Mouse (Mus musculus): ENCODE results near the gene Inpp5a.

The Inpp5a gene

GRCm38 (mm10) chr7:139371389-139371788, 17.5 kb upstream of the Inpp5a start:
- no peak for DNase-seq (ENCODE audit: low spot score)

GRCm38 (mm10) chr7:139377381-139377780, 11.5 kb upstream of the Inpp5a start:
- DNase-seq (ENCODE audit: low spot score) = no peak

GRCm38 (mm10) chr7:139378355-139378754, 10.6 kb upstream of the Inpp5a start:
- DNase-seq (ENCODE audit: low spot score) = no peak

- no peak for DNase-seq (ENCODE audit: low spot score)
Measured at GRCm38 (mm10) chr7:139379745-139380144, 9.2 kb upstream of the Inpp5a start.

GRCm38 (mm10) chr7:139380225-139380624, 8.7 kb upstream of the Inpp5a start:
- no peak for DNase-seq (ENCODE audit: low spot score)

GRCm38 (mm10) chr7:139381877-139382276, 7.0 kb upstream of the Inpp5a start:
- DNase-seq (ENCODE audit: low spot score) = no peak

- DNase-seq (ENCODE audit: low spot score) = no peak
Measured at GRCm38 (mm10) chr7:139382796-139383195, 6.1 kb upstream of the Inpp5a start.

- no peak for DNase-seq (ENCODE audit: low spot score)
Measured at GRCm38 (mm10) chr7:139384500-139384899, 4.4 kb upstream of the Inpp5a start.

GRCm38 (mm10) chr7:139384916-139385530, 3.9 kb upstream of the Inpp5a start:
- DNase-seq (ENCODE audit: low spot score) = no peak

GRCm38 (mm10) chr7:139386933-139387690, 1.8 kb upstream of the Inpp5a start:
- no peak for DNase-seq (ENCODE audit: low spot score)

GRCm38 (mm10) chr7:139387921-139388669, 814 bp upstream of the Inpp5a start:
- no peak for DNase-seq (ENCODE audit: low spot score)

GRCm38 (mm10) chr7:139389213-139389761, 378 bp downstream of the Inpp5a start:
- DNase-seq (ENCODE audit: low spot score) = no peak

- no peak for DNase-seq (ENCODE audit: low spot score)
Measured at GRCm38 (mm10) chr7:139390380-139390779, 1.5 kb downstream of the Inpp5a start.

- no peak for DNase-seq (ENCODE audit: low spot score)
Measured at GRCm38 (mm10) chr7:139390926-139391325, 2.0 kb downstream of the Inpp5a start.

- no peak for DNase-seq (ENCODE audit: low spot score)
Measured at GRCm38 (mm10) chr7:139391691-139392090, 2.8 kb downstream of the Inpp5a start.

GRCm38 (mm10) chr7:139392106-139392505, 3.2 kb downstream of the Inpp5a start:
- DNase-seq (ENCODE audit: low spot score) = no peak

- no peak for DNase-seq (ENCODE audit: low spot score)
Measured at GRCm38 (mm10) chr7:139392691-139393235, 3.9 kb downstream of the Inpp5a start.

GRCm38 (mm10) chr7:139397521-139397920, 8.6 kb downstream of the Inpp5a start:
- DNase-seq (ENCODE audit: low spot score) = no peak

- DNase-seq (ENCODE audit: low spot score) = no peak
Measured at GRCm38 (mm10) chr7:139398111-139398510, 9.2 kb downstream of the Inpp5a start.

GRCm38 (mm10) chr7:139398530-139399021, 9.7 kb downstream of the Inpp5a start:
- no peak for DNase-seq (ENCODE audit: low spot score)

- DNase-seq (ENCODE audit: low spot score) = no peak
Measured at GRCm38 (mm10) chr7:139399572-139399971, 10.7 kb downstream of the Inpp5a start.

Measured in ovary, postnatal 10 days (tissue).